Mouse (Mus musculus): ENCODE results near the gene Epha3.

Epha3 gene

GRCm38 (mm10) chr16:63646577-63646976, 217.4 kb downstream of the Epha3 start:
- DNase-seq = no peak

GRCm38 (mm10) chr16:63642641-63643040, 221.3 kb downstream of the Epha3 start:
- no peak for DNase-seq

GRCm38 (mm10) chr16:63641603-63642002, 222.4 kb downstream of the Epha3 start:
- DNase-seq = no peak

- DNase-seq = no peak
Observed at GRCm38 (mm10) chr16:63638701-63639100, 225.3 kb downstream of the Epha3 start.

- DNase-seq = no peak
Observed at GRCm38 (mm10) chr16:63633748-63634166, 230.2 kb downstream of the Epha3 start.

- DNase-seq = no peak
Observed at GRCm38 (mm10) chr16:63625229-63625628, 238.7 kb downstream of the Epha3 start.

GRCm38 (mm10) chr16:63621845-63622244, 242.1 kb downstream of the Epha3 start:
- no peak for DNase-seq

- DNase-seq = no peak
Observed at GRCm38 (mm10) chr16:63615396-63615795, 248.6 kb downstream of the Epha3 start.

GRCm38 (mm10) chr16:63613006-63613405, 251.0 kb downstream of the Epha3 start:
- DNase-seq = no peak

GRCm38 (mm10) chr16:63600229-63600628, 263.7 kb downstream of the Epha3 start:
- no peak for DNase-seq

GRCm38 (mm10) chr16:63594656-63595055, 269.3 kb downstream of the Epha3 start:
- DNase-seq = no peak

GRCm38 (mm10) chr16:63569746-63570145, 294.2 kb downstream of the Epha3 start:
- DNase-seq = no peak

- no peak for DNase-seq
Observed at GRCm38 (mm10) chr16:63566106-63566836, 297.7 kb downstream of the Epha3 start.

GRCm38 (mm10) chr16:63556410-63557146, 307.4 kb downstream of the Epha3 start:
- no peak for DNase-seq

- DNase-seq = no peak
Observed at GRCm38 (mm10) chr16:63552531-63552930, 311.4 kb downstream of the Epha3 start.

- DNase-seq = no peak
Observed at GRCm38 (mm10) chr16:63539489-63539888, 324.5 kb downstream of the Epha3 start.

GRCm38 (mm10) chr16:63528821-63529220, 335.2 kb downstream of the Epha3 start:
- DNase-seq = no peak

GRCm38 (mm10) chr16:63517636-63518035, 346.3 kb downstream of the Epha3 start:
- no peak for DNase-seq

GRCm38 (mm10) chr16:63510069-63510468, 353.9 kb downstream of the Epha3 start:
- no peak for DNase-seq

- no peak for DNase-seq
Observed at GRCm38 (mm10) chr16:63506437-63506836, 357.5 kb downstream of the Epha3 start.

- no peak for DNase-seq
Observed at GRCm38 (mm10) chr16:63501456-63501855, 362.5 kb downstream of the Epha3 start.

- no peak for DNase-seq
Observed at GRCm38 (mm10) chr16:63500975-63501393, 363.0 kb downstream of the Epha3 start.

Measured in kidney, adult 18-20 months (tissue).